Mouse (Mus musculus) hindbrain, embryonic 16.5 days (tissue): ENCODE data around the gene Stk11. TPM values are rescaled to one million over a fixed set of nuclear protein-coding genes. Genes with fewer than 3 reads are reported as not detected.

Source experiments
- ATAC-seq: fragments of 200-750 bp; cut with Nextera tagmentation; 2 replicates; pipeline ENCODE4 v1.8.0; 2017; ENCODE audit warnings: moderate TSS enrichment, moderate library complexity
- H3K27ac ChIP-seq: fragments of 300-500 bp; sonication (generic); 2 replicates; pipeline ENCODE4 v1.5.1; 2014; ENCODE audit warnings: low read depth, mild to moderate bottlenecking, control low read depth, low read length, moderate library complexity
- H3K27me3 ChIP-seq: fragments of 300-500 bp; sonication (generic); replicated peaks from 2 replicates; pipeline ENCODE4 v1.6.1; 2014; ENCODE audit warnings: low read length; ENCODE audit not compliant: control insufficient read depth, insufficient read depth
- H3K36me3 ChIP-seq: fragments of 300-500 bp; sonication (generic); 2 replicates; pipeline ENCODE4 v1.6.1; 2014; ENCODE audit warnings: mild to moderate bottlenecking, low read length, moderate library complexity, mixed read lengths; ENCODE audit not compliant: control insufficient read depth, insufficient read depth
- H3K4me1 ChIP-seq: fragments of 300-500 bp; sonication (generic); 2 replicates; pipeline ENCODE4 v1.6.1; 2014; ENCODE audit warnings: low read depth, low read length; ENCODE audit not compliant: control insufficient read depth, insufficient read depth
- H3K4me2 ChIP-seq: fragments of 300-500 bp; sonication (generic); 2 replicates; pipeline ENCODE4 v1.6.1; 2014; ENCODE audit warnings: mild to moderate bottlenecking, low read length, control low read depth, moderate library complexity
- H3K4me3 ChIP-seq: fragments of 300-500 bp; sonication (generic); 2 replicates; pipeline ENCODE4 v1.5.1; 2014; ENCODE audit warnings: mild to moderate bottlenecking, low read length, control low read depth, moderate library complexity
- H3K9ac ChIP-seq: fragments of 300-500 bp; sonication (generic); 2 replicates; pipeline ENCODE4 v1.6.1; 2014; ENCODE audit warnings: low read depth, mild to moderate bottlenecking, control low read depth, low read length, moderate library complexity
- H3K9me3 ChIP-seq: fragments of 300-500 bp; sonication (generic); 2 replicates; pipeline ENCODE4 v1.6.1; 2014; ENCODE audit warnings: mild to moderate bottlenecking, low read length, moderate library complexity; ENCODE audit not compliant: control insufficient read depth
- WGBS: fragments of 180-500 bp; shearing (Covaris S2); extraction: QIAGEN DNeasy Blood & Tissue Kit; methylation state at CpG from one replicate; pipeline ENCODE4 v1.1.7; 2014; 5-methylcytosine and 5-hydroxymethylcytosine counted together
- polyA plus RNA-seq: library from polyadenylated mRNA; unstranded; fragments of >200 nt; fragmentation: Nextera tagmentation; extraction: Ambion mirVana; gene quantifications from 2 replicates; pipeline ENCODE4 v1.2.1, GENCODE M21; 2015

Gene Stk11
- polyA plus RNA-seq, 1 experiment from 2014 or later = 17.7 TPM

- no peak overlapping the region for H3K4me2 ChIP-seq
- H3K9me3 ChIP-seq = no peaks in the 10 kb centered on the region
- no peak for ATAC-seq
- no peak overlapping the region for H3K4me3 ChIP-seq
- 93% methylated on average over 6 of the region's 6 CpGs for WGBS
- no peak overlapping the region for H3K27ac ChIP-seq
- H3K27me3 ChIP-seq = no peaks in the 10 kb centered on the region
- H3K9ac ChIP-seq = no peak overlapping the region
- H3K4me1 ChIP-seq = no peaks in the 10 kb centered on the region
- no peaks in the 10 kb centered on the region for H3K36me3 ChIP-seq
These were observed 24.1 kb upstream of the Stk11 start for GRCm38 (mm10) chr10:80091527-80091926.

DNA sequence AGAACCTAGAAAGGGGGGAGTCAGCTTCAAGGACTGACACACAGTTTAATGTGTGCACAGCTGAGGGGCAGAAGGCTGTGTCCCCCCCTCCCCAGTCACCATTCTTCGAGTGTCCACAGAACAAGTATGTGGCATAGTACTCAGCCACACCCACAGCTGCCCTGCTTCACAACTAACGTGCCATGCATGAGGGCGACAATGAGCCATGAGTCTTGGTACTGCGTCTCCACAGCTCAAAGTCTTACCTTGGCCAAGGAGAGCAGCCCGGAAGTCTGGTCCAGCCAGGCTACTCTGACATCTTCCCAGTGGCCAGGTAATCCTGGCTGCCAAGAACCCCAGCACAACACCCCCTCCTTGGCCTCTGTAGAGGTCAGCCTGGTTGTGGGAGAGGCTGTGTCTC, 22.9 kb upstream of the Stk11 start:
- Histone ChIP-seq H3K27me3 (no peaks in the 10 kb centered on the region), H3K4me1 (no peaks in the 10 kb centered on the region), H3K4me2 (no peak overlapping the region), H3K9ac (no peak overlapping the region), H3K9me3 (no peaks in the 10 kb centered on the region), H3K27ac (no peak overlapping the region), H3K4me3 (no peak overlapping the region), H3K36me3 (no peaks in the 10 kb centered on the region)
- ATAC-seq = no peak
- 78% methylated on average over 5 of the region's 5 CpGs for WGBS

- H3K27ac ChIP-seq = no peak overlapping the region
- H3K36me3 ChIP-seq = no peaks in the 10 kb centered on the region
- no peak overlapping the region for H3K4me3 ChIP-seq
- no peaks in the 10 kb centered on the region for H3K4me1 ChIP-seq
- no peaks in the 10 kb centered on the region for H3K9me3 ChIP-seq
- 96% methylated on average over 6 of the region's 6 CpGs for WGBS
- H3K9ac ChIP-seq = no peak overlapping the region
- H3K27me3 ChIP-seq = no peaks in the 10 kb centered on the region
- H3K4me2 ChIP-seq = no peak overlapping the region
- no peak for ATAC-seq
These were observed 21.5 kb upstream of the Stk11 start for GRCm38 (mm10) chr10:80094085-80094484.

DNA sequence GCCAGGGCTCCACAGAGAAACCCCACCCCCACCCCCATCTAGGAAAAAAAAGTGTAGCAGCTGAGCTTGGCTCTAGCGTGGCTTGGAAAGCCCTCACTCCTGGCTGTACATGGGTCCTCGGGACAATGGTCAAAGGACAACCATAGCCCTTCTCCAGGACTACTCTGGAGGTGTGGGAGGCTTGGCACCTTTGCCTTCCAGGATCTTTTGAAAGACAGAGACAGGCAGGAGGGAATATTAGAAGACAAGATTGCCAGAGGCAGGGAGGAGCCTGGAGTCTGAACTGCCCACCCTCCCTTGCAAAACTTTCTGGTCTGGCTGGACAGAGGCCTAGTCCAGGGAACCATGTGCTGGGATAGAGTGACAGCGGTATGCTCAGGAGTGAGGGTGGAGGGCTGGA, 20.9 kb upstream of the Stk11 start:
- Histone ChIP-seq H3K36me3 (no peaks in the 10 kb centered on the region), H3K4me3 (no peak overlapping the region), H3K4me2 (no peak overlapping the region), H3K27ac (no peak overlapping the region), H3K4me1 (no peaks in the 10 kb centered on the region), H3K9ac (no peak overlapping the region), H3K9me3 (no peaks in the 10 kb centered on the region), H3K27me3 (no peaks in the 10 kb centered on the region)
- ATAC-seq = no peak
- WGBS = 73% methylated on average over 3 of the region's 3 CpGs

DNA sequence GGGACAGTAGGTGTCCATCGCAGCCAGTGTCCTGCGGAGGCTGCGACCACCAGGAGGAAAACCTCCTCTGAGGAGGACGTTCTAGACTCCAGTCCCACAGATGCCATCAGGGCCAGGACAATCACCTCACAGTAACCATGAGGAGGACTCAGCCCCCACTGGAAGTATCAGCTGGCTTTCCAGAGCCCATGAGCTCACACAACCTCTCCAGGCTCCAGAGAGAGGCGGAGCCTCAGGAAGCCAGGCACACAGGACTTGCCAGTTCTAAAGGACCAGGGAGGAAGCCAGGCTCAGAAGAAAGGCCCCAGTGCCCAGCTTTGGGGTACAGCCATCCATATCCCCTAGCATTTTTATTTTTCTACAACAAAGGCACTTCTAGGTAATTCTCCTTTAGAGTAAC, 20.1 kb upstream of the Stk11 start:
- 86% methylated on average over 5 of the region's 5 CpGs for WGBS
- Histone ChIP-seq H3K27ac (no peak overlapping the region), H3K9ac (no peak overlapping the region), H3K4me3 (no peak overlapping the region), H3K9me3 (no peaks in the 10 kb centered on the region), H3K4me1 (no peaks in the 10 kb centered on the region), H3K27me3 (no peaks in the 10 kb centered on the region), H3K4me2 (no peak overlapping the region), H3K36me3 (no peaks in the 10 kb centered on the region)
- no peak for ATAC-seq

- peaks cover 13% of the 10 kb centered on the region for H3K4me1 ChIP-seq
- no peaks in the 10 kb centered on the region for H3K9me3 ChIP-seq
- H3K27ac ChIP-seq = no peak overlapping the region
- no peak overlapping the region for H3K4me3 ChIP-seq
- WGBS = 26% methylated on average over 6 of the region's 7 CpGs
- no peaks in the 10 kb centered on the region for H3K36me3 ChIP-seq
- no peak overlapping the region for H3K4me2 ChIP-seq
- H3K9ac ChIP-seq = no peak overlapping the region
- ATAC-seq = no peak
- no peaks in the 10 kb centered on the region for H3K27me3 ChIP-seq
These were observed 18.3 kb upstream of the Stk11 start for GRCm38 (mm10) chr10:80097275-80097674.

GRCm38 (mm10) chr10:80098630-80099029, 17.0 kb upstream of the Stk11 start:
- ATAC-seq = no peak
- Histone ChIP-seq H3K9me3 (no peaks in the 10 kb centered on the region), H3K4me1 (peaks cover 13% of the 10 kb centered on the region), H3K9ac (no peak overlapping the region), H3K27ac (no peak overlapping the region), H3K4me3 (no peak overlapping the region), H3K36me3 (no peaks in the 10 kb centered on the region), H3K4me2 (no peak overlapping the region), H3K27me3 (no peaks in the 10 kb centered on the region)
- WGBS = 90% methylated on average over 5 of the region's 5 CpGs

- H3K4me1 ChIP-seq = peaks cover 13% of the 10 kb centered on the region
- no peaks in the 10 kb centered on the region for H3K9me3 ChIP-seq
- no peak overlapping the region; the same call in 1 of the 2 replicates for H3K4me2 ChIP-seq
- no peaks in the 10 kb centered on the region for H3K27me3 ChIP-seq
- 67% methylated on average over 11 of the region's 11 CpGs for WGBS
- no peaks in the 10 kb centered on the region for H3K36me3 ChIP-seq
- no peak overlapping the region for H3K4me3 ChIP-seq
- no peak for ATAC-seq
- no peak overlapping the region for H3K27ac ChIP-seq
- no peak overlapping the region for H3K9ac ChIP-seq
These were observed 14.6 kb upstream of the Stk11 start for GRCm38 (mm10) chr10:80100982-80101381.

DNA sequence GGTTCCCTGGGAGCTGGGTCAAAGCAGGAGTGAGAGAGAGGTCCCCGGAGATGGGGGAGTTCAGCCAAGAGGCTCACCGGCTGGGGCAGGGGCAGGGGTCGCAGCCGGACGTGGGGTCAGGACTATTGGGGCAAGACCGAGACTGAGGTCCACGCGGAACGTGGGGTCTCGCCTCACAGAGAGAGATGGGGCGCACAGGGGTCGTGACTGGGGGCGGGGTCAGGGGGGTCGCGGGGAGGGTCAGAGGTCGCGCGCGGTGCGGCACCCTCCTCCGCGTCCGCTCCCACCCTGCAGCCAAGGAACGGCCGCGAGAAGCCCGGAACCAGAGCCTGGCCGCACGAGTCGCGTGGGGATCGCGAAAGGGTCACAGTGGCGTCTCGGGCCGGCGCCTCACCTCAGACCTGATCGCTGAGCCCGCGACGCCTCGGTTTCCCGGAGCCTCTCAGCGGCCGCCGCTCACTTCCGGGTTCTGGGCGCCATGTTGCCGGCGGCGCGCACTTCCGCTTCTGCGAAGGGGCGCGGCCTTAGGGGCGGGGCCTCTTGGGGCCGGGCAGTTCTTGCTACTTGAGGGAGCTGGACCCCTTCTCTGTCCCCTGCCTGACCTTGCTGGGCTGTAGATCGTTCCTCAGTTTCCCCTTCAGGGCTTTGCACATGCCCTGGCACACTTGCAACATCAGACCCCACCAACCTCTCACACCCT, 13.2 kb upstream of the Stk11 start:
- Histone ChIP-seq H3K9ac (peak overlapping the region; percentile 93), H3K4me3 (peak overlapping the region; percentile 93), H3K9me3 (no peaks in the 10 kb centered on the region), H3K4me1 (peaks cover 13% of the 10 kb centered on the region), H3K36me3 (no peaks in the 10 kb centered on the region), H3K4me2 (peak overlapping the region; percentile 97), H3K27ac (peak overlapping the region; percentile 68), H3K27me3 (no peaks in the 10 kb centered on the region)
- under 1% methylated on average over 57 of the region's 59 CpGs for WGBS
- peak; percentile 90 for ATAC-seq
